Mouse (Mus musculus): Measurements from ENCODE around the gene Abcb6. TPM values are rescaled to one million over a fixed set of nuclear protein-coding genes. Genes with fewer than 3 reads are reported as not detected.

The Abcb6 gene
- total RNA-seq (2021) = 10 to 100 TPM; 38.1 to 39.3 TPM
- long read RNA-seq, experiment 1, transcript Abcb6-201 (19 exons, 2,966 nt) = major isoform, 38 of 41 reads
- long read RNA-seq, experiment 1, partial matches to known transcripts = 0 of 41 reads
- long read RNA-seq, experiment 1, other reads (novel, unspliced or antisense) = 3 of 41 reads
- long read RNA-seq, experiment 2, transcript Abcb6-201 (19 exons, 2,966 nt) = major isoform, 42 of 65 reads
- long read RNA-seq, experiment 2, partial matches to known transcripts = 2 of 65 reads
- long read RNA-seq, experiment 2, other reads (novel, unspliced or antisense) = 20 of 65 reads

GRCm38 (mm10) chr1:75180105-75180590, at the start of gene Abcb6:
Gene Abcb6, minus strand, starts transcription at chr1:75180392.
- intact Hi-C loops (cut with DNase I) = no loop called here
- DNase-seq (ENCODE audit: low spot score in 2 of 2) = peak; percentile 95 to 97

- intact Hi-C loops (cut with DNase I) = loop anchor here (10.0 kb wide), 1 partner anchor 66 kb away; no protein-coding TSS in a partner anchor
- no peak for DNase-seq (ENCODE audit: low spot score in 2 of 2)
Measured at GRCm38 (mm10) chr1:75229158-75229557, 49.0 kb upstream of the Abcb6 start.

GRCm38 (mm10) chr1:75227653-75228052, 47.5 kb upstream of the Abcb6 start:
- DNase-seq (ENCODE audit: low spot score in 2 of 2) = no peak
- intact Hi-C loops (cut with DNase I) = loop anchor here (10.0 kb wide), 1 partner anchor 67 kb away; no protein-coding TSS in a partner anchor

GRCm38 (mm10) chr1:75226138-75226537, 45.9 kb upstream of the Abcb6 start:
- intact Hi-C loops (cut with DNase I) = loop anchor here (10.0 kb wide), 1 partner anchor 69 kb away; no protein-coding TSS in a partner anchor
- DNase-seq (ENCODE audit: low spot score in 2 of 2) = no peak

GRCm38 (mm10) chr1:75225473-75225872, 45.3 kb upstream of the Abcb6 start:
- DNase-seq (ENCODE audit: low spot score in 2 of 2) = no peak
- intact Hi-C loops (cut with DNase I) = loop anchor here (10.0 kb wide), 1 partner anchor 69 kb away; no protein-coding TSS in a partner anchor

GRCm38 (mm10) chr1:75223532-75223931, 43.3 kb upstream of the Abcb6 start:
- no peak for DNase-seq (ENCODE audit: low spot score in 2 of 2)

GRCm38 (mm10) chr1:75222926-75223325, 42.7 kb upstream of the Abcb6 start:
- intact Hi-C loops (cut with DNase I) = loop anchor here (10.0 kb wide), 1 partner anchor 72 kb away; no protein-coding TSS in a partner anchor
- DNase-seq (ENCODE audit: low spot score in 2 of 2) = no peak

More at GRCm38 (mm10) chr1:75223532-75223931, 43.3 kb upstream of the Abcb6 start:
- intact Hi-C loops (cut with DNase I) = loop anchor here (10.0 kb wide), 1 partner anchor 71 kb away; no protein-coding TSS in a partner anchor

- intact Hi-C loops (cut with DNase I) = loop anchor here (10.0 kb wide), 1 partner anchor 73 kb away; no protein-coding TSS in a partner anchor
- DNase-seq (ENCODE audit: low spot score in 2 of 2) = no peak
Measured at GRCm38 (mm10) chr1:75221538-75221937, 41.3 kb upstream of the Abcb6 start.

GRCm38 (mm10) chr1:75219531-75219930, 39.3 kb upstream of the Abcb6 start, which contains the start of gene Tuba4a:
Gene Tuba4a, minus strand, starts transcription at chr1:75219865.
- intact Hi-C loops (cut with DNase I) = loop anchor here (5.0 kb wide), 1 partner anchor 33 kb away; no protein-coding TSS in a partner anchor
- no peak for DNase-seq (ENCODE audit: low spot score in 2 of 2)

- intact Hi-C loops (cut with DNase I) = loop anchor here (5.0 kb wide), 1 partner anchor 33 kb away; no protein-coding TSS in a partner anchor
- peak; percentile 92 to 93 for DNase-seq (ENCODE audit: low spot score in 2 of 2)
Measured at GRCm38 (mm10) chr1:75219078-75219477, 38.9 kb upstream of the Abcb6 start.

GRCm38 (mm10) chr1:75218227-75219001, 38.2 kb upstream of the Abcb6 start:
- peak; percentile 60 to 82 for DNase-seq (ENCODE audit: low spot score in 2 of 2)
- intact Hi-C loops (cut with DNase I) = loop anchor here (5.0 kb wide), 1 partner anchor 34 kb away; no protein-coding TSS in a partner anchor

GRCm38 (mm10) chr1:75217893-75218226, 37.7 kb upstream of the Abcb6 start:
- DNase-seq (ENCODE audit: low spot score in 2 of 2) = no peak
- intact Hi-C loops (cut with DNase I) = loop anchor here (5.0 kb wide), 1 partner anchor 34 kb away; no protein-coding TSS in a partner anchor

GRCm38 (mm10) chr1:75216797-75217585, 36.8 kb upstream of the Abcb6 start:
- DNase-seq (ENCODE audit: low spot score in 2 of 2) = no peak
- intact Hi-C loops (cut with DNase I) = loop anchor here (5.0 kb wide), 1 partner anchor 35 kb away; no protein-coding TSS in a partner anchor

GRCm38 (mm10) chr1:75215785-75216184, 35.6 kb upstream of the Abcb6 start:
- intact Hi-C loops (cut with DNase I) = loop anchor here (5.0 kb wide), 1 partner anchor 37 kb away; no protein-coding TSS in a partner anchor
- DNase-seq (ENCODE audit: low spot score in 2 of 2) = no peak

- intact Hi-C loops (cut with DNase I) = loop anchor here (5.0 kb wide), 1 partner anchor 37 kb away; no protein-coding TSS in a partner anchor
Measured at GRCm38 (mm10) chr1:75214886-75215285, 34.7 kb upstream of the Abcb6 start.

GRCm38 (mm10) chr1:75214442-75214841, 34.2 kb upstream of the Abcb6 start:
- intact Hi-C loops (cut with DNase I) = no loop called here
- DNase-seq (ENCODE audit: low spot score in 2 of 2) = no peak

More at GRCm38 (mm10) chr1:75214886-75215285, 34.7 kb upstream of the Abcb6 start:
- peak; percentile 61 to 79 for DNase-seq (ENCODE audit: low spot score in 2 of 2)

GRCm38 (mm10) chr1:75213096-75213495, 32.9 kb upstream of the Abcb6 start:
- no peak for DNase-seq (ENCODE audit: low spot score in 2 of 2)
- intact Hi-C loops (cut with DNase I) = no loop called here

- intact Hi-C loops (cut with DNase I) = no loop called here
- DNase-seq (ENCODE audit: low spot score in 2 of 2) = no peak
Measured at GRCm38 (mm10) chr1:75212542-75212941, 32.4 kb upstream of the Abcb6 start.

Data from left cerebral cortex, postnatal 14 days (tissue).